Mouse (Mus musculus) hindbrain, embryonic 14.5 days (tissue): Measurements from ENCODE around the gene Veph1. TPM values are rescaled to one million over a fixed set of nuclear protein-coding genes. Genes with fewer than 3 reads are reported as not detected.

Experiments
- ATAC-seq: fragments of 200-750 bp; cut with Nextera tagmentation; 2 replicates; pipeline ENCODE4 v1.8.0; 2017; ENCODE audit warnings: moderate number of reproducible peaks, mild to moderate bottlenecking, moderate TSS enrichment, moderate library complexity; ENCODE audit not compliant: low FRiP score
- DNase-seq: peaks from one replicate; pipeline ENCODE4 v3.0.0-alpha.2; 2015; ENCODE audit warnings: low spot score
- H3K27ac ChIP-seq: fragments of 300-500 bp; sonication (generic); 2 replicates; pipeline ENCODE4 v1.5.1; 2014; ENCODE audit warnings: mild to moderate bottlenecking, moderate library complexity
- H3K27me3 ChIP-seq: fragments of 300-500 bp; sonication (generic); 2 replicates; pipeline ENCODE4 v1.6.1; 2014; ENCODE audit warnings: mild to moderate bottlenecking, low read length, mixed read lengths; ENCODE audit not compliant: control insufficient read depth, insufficient read depth
- H3K36me3 ChIP-seq: fragments of 300-500 bp; sonication (generic); replicated peaks from 2 replicates; pipeline ENCODE4 v1.6.1; 2014; ENCODE audit not compliant: control insufficient read depth, insufficient read depth
- H3K4me1 ChIP-seq: fragments of 300-500 bp; sonication (generic); replicated peaks from 2 replicates; pipeline ENCODE4 v1.6.1; 2014; ENCODE audit warnings: antibody characterized with exemption, low read length, mixed read lengths; ENCODE audit not compliant: control insufficient read depth, insufficient read depth
- H3K4me2 ChIP-seq: fragments of 300-500 bp; sonication (generic); replicated peaks from 2 replicates; pipeline ENCODE4 v1.6.1; 2014; ENCODE audit warnings: mild to moderate bottlenecking, moderate library complexity
- H3K4me3 ChIP-seq: fragments of 300-500 bp; sonication (generic); replicated peaks from 2 replicates; pipeline ENCODE4 v1.5.1; 2014; ENCODE audit warnings: mild to moderate bottlenecking, low read length
- H3K9ac ChIP-seq: fragments of 300-500 bp; sonication (generic); 2 replicates; pipeline ENCODE4 v1.6.1; 2014
- H3K9me3 ChIP-seq: fragments of 300-500 bp; sonication (generic); 2 replicates; pipeline ENCODE4 v1.6.1; 2016; ENCODE audit warnings: low read length; ENCODE audit not compliant: control insufficient read depth
- WGBS: fragments of 180-500 bp; shearing (Covaris S2); extraction: QIAGEN DNeasy Blood & Tissue Kit; methylation state at CpG from one replicate; pipeline ENCODE4 v1.1.7; 2014; 5-methylcytosine and 5-hydroxymethylcytosine counted together
- polyA plus RNA-seq: library from polyadenylated mRNA; unstranded; fragments of >200 nt; fragmentation: Nextera tagmentation; extraction: Ambion mirVana; gene quantifications from 2 replicates; pipeline ENCODE4 v1.2.1, GENCODE M21; 2014

The Veph1 gene
- polyA plus RNA-seq, 1 experiment from 2014 or later = 2.7 TPM

DNA sequence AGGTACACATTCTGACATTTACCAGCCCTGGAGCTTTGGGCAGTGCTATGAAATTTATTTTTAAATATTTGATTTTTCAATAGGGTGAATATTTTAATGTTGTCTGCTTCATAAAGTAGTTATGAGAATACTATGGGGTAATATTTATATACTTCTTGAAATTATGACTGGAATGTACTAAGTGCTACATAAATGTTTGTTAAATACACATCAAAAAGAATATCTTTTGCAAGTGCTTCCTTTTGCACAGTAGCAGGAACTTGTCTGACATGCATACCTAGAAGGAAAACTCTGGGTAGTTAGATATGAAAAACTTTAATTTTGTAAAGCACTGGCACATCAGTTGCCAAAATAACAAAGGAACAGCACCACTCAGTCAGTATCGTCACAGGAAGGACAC lies 13.9 kb upstream of the Veph1 start:
- WGBS = 92% methylated on average over 1 of the region's 1 CpGs
- Histone ChIP-seq H3K27ac (no peak overlapping the region), H3K4me1 (no peaks in the 10 kb centered on the region), H3K4me3 (no peak overlapping the region), H3K9ac (no peak overlapping the region), H3K36me3 (no peaks in the 10 kb centered on the region), H3K9me3 (no peaks in the 10 kb centered on the region), H3K27me3 (no peaks in the 10 kb centered on the region), H3K4me2 (no peak overlapping the region)
- DNase-seq (no peak), ATAC-seq (no peak)

DNA sequence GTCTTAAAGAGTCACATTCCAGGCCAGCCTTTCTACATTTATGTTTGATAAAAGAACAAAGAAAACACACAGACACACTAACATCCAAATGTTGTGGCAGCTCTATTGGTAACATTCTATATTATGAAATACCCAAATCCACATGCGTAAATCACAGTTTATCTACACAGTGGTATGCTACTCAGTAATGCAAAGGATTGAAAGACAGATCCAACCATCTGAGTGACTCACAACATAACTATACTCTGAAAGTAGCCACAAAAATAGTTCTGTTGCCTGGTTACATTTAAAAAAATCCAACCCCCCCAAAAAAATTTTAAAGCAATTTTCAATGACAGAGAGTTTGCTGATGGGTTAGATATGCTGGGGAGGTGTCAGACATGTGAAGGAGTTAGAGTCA lies 12.9 kb upstream of the Veph1 start:
- Histone ChIP-seq H3K9ac (no peak overlapping the region), H3K4me3 (no peak overlapping the region), H3K4me1 (no peaks in the 10 kb centered on the region), H3K36me3 (no peaks in the 10 kb centered on the region), H3K27ac (no peak overlapping the region), H3K27me3 (no peaks in the 10 kb centered on the region), H3K4me2 (no peak overlapping the region), H3K9me3 (no peaks in the 10 kb centered on the region)
- ATAC-seq = no peak
- DNase-seq = no peak
- WGBS = 93% methylated on average over 1 of the region's 1 CpGs

DNA sequence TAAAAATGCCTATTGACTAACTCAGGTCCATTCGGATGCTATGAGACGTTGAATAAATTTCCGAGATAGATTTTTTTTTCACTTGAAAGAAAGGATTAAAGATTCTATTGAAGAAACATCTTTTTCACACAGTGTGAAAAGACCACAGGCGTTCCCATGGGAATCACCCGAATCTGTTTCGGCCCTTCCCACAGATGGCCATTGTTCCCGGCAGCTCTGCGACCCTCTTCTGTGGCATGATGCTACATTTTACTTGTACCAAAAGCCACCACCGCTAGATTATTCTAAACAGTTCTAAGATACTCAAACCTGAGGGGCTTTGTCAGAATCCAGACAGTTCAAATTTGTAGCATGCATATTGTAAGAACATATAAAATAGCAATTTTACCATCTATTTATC lies 1.4 kb downstream of the Veph1 start:
- Histone ChIP-seq H3K4me2 (0 out of 2 replicates have a peak overlapping the region, but pooled peaks have one; percentile 7), H3K27me3 (no peaks in the 10 kb centered on the region), H3K9me3 (no peaks in the 10 kb centered on the region), H3K4me3 (no peak overlapping the region), H3K9ac (no peak overlapping the region), H3K4me1 (0 out of 2 replicates have a peak, but pooled peaks cover 4% of the 10 kb centered on the region), H3K27ac (no peak overlapping the region), H3K36me3 (no peaks in the 10 kb centered on the region)
- WGBS = 20% methylated on average over 9 of the region's 9 CpGs
- ATAC-seq (no peak), DNase-seq (peak; percentile 31)

DNA sequence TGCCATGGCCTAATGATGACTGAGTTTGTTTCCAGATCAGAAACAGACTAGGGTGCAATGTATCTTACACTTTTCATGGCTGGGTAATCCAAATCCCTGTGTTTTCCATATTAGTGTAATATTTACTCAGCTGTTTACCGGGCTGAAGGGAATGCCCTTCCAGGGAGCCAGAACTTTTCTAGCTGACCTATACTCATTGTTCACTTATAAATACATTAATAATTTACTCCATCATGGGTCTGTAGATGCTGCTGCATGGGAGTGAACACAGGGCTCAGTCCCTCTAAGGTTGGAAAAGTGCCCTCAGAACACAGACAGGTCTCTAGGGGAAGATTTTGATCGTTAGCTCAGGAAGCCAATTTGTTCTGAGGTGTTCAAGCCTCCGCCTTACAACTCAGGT lies 1.9 kb downstream of the Veph1 start:
- no peak overlapping the region for H3K4me2 ChIP-seq
- no peaks in the 10 kb centered on the region for H3K36me3 ChIP-seq
- H3K4me3 ChIP-seq = no peak overlapping the region
- H3K9ac ChIP-seq = no peak overlapping the region
- DNase-seq (no peak), ATAC-seq (no peak)
- no peaks in the 10 kb centered on the region for H3K27me3 ChIP-seq
- H3K4me1 ChIP-seq = 0 out of 2 replicates have a peak, but pooled peaks cover 4% of the 10 kb centered on the region
- no peaks in the 10 kb centered on the region for H3K9me3 ChIP-seq
- H3K27ac ChIP-seq = no peak overlapping the region
- 55% methylated on average over 3 of the region's 3 CpGs for WGBS

DNA sequence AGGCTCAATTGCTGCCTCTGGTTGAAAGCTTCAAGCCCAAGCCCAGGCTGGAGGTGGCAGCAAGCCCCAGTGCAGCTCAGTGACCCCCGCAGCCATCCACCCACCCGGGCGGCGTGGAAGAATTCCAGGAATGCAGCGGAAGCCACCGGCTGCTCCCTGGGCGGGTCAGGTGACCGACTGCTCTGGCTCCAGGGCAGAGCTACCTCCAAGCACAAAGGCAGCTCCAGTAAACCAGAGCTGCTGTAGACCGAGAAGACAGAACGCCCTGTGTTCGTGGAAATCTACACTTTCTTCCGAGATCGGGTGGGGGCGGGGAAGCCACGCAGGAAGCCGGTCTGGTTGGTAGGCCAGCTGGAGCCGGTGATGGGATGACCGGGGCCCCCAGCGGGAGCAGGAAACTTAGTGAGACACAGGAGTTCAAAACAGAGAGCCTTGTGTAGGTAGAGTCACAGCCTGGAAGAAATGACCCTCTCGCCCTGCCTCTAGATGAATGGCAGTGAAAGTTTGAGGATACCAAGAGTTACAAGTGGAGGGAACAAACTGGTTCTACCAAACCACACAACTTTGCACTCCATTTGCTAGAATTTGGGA lies 4.2 kb downstream of the Veph1 start:
- WGBS = 12% methylated on average over 20 of the region's 20 CpGs
- ATAC-seq (peak; percentile 70), DNase-seq (no peak)
- H3K9me3 ChIP-seq = no peaks in the 10 kb centered on the region
- H3K9ac ChIP-seq = peak overlapping the region; percentile 32; the same call in 1 of the 2 replicates
- H3K27me3 ChIP-seq = no peaks in the 10 kb centered on the region
- 0 out of 2 replicates have a peak, but pooled peaks cover 4% of the 10 kb centered on the region for H3K4me1 ChIP-seq
- no peaks in the 10 kb centered on the region for H3K36me3 ChIP-seq
- peak overlapping the region; percentile 8 for H3K4me3 ChIP-seq
- H3K4me2 ChIP-seq = peak overlapping the region; percentile 39
- H3K27ac ChIP-seq = no peak overlapping the region

DNA sequence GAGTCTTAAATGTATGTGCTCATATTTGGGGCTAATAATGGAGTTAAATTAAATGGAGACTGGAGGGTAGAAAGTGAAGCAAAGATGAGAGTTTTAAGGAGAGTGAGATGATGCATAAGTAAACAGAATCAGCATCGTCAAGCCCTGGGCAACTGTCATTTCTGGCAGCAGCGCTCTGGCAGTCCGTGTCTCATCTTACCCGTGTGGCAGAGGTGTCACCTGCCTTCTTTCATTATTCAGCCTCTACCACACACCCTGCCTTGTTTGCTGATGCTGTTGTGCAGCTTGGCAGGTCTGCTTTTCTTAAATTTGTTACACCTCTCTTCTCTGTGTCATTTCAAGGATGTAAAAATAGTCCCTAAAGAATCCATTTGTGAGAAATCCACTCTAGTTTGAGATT lies 33.4 kb downstream of the Veph1 start:
- no peak overlapping the region for H3K4me3 ChIP-seq
- H3K36me3 ChIP-seq = no peaks in the 10 kb centered on the region
- H3K4me2 ChIP-seq = no peak overlapping the region
- no peaks in the 10 kb centered on the region for H3K4me1 ChIP-seq
- H3K9me3 ChIP-seq = no peaks in the 10 kb centered on the region
- DNase-seq (no peak), ATAC-seq (no peak)
- no peak overlapping the region for H3K27ac ChIP-seq
- 86% methylated on average over 4 of the region's 4 CpGs for WGBS
- no peaks in the 10 kb centered on the region for H3K27me3 ChIP-seq
- no peak overlapping the region for H3K9ac ChIP-seq

DNA sequence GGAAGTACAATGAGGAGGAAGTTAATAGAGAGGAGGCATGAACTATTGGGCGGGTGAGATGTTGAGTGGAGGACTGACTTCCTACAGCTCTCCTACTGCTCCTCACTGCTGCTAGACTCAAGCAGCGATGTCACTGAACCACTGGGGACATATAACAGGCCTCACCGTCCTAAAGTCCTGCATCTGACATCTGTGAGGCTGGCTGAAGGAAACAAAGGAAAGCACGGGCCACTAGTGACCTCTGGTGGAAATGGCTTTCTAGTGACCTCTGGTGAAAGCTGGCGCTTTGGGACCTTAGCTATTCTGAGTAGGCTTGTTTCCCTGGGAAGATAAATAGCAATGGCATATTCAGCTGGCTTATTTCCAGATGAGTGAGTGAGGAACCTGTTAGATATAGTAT lies 34.3 kb downstream of the Veph1 start:
- Histone ChIP-seq H3K9ac (no peak overlapping the region), H3K4me3 (no peak overlapping the region), H3K4me1 (no peaks in the 10 kb centered on the region), H3K36me3 (no peaks in the 10 kb centered on the region), H3K9me3 (no peaks in the 10 kb centered on the region), H3K27ac (no peak overlapping the region), H3K27me3 (no peaks in the 10 kb centered on the region), H3K4me2 (no peak overlapping the region)
- ATAC-seq (no peak), DNase-seq (peak; percentile 13)
- WGBS = 41% methylated on average over 5 of the region's 5 CpGs

DNA sequence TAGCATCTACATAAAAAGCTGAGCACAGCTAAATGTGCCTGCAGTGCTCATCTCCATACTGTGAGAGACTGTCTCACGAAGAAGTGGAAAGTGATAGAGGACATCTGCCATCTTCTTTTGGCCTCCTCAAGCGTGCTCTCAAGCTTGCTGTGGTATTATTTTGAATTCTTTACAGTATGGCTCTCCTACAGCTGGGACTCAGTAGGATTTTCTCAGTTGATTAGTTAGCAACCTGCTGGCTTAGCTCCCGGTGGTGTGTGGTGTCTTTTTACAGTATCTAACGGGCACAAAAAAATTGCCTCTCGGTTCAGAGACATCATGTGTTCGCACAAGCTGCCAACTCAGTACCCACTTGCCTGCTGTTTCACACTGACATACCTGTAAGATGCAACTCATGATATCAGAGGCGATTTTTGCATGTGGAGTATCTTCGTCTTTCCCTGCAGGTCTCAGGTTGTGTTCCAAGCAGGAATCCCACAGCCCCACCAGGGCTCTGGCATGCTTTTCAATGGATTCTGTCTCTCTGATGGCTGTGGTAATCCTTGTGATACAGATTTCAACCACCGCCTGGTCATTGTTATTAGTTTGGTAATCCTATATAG lies 42.0 kb downstream of the Veph1 start:
- Histone ChIP-seq H3K9ac (no peak overlapping the region), H3K27ac (no peak overlapping the region), H3K36me3 (no peaks in the 10 kb centered on the region), H3K4me1 (no peaks in the 10 kb centered on the region), H3K27me3 (no peaks in the 10 kb centered on the region), H3K9me3 (no peaks in the 10 kb centered on the region), H3K4me2 (no peak overlapping the region), H3K4me3 (no peak overlapping the region)
- DNase-seq (no peak), ATAC-seq (peak; percentile 27; the same call in 1 of the 2 replicates)
- 82% methylated on average over 9 of the region's 9 CpGs for WGBS

DNA sequence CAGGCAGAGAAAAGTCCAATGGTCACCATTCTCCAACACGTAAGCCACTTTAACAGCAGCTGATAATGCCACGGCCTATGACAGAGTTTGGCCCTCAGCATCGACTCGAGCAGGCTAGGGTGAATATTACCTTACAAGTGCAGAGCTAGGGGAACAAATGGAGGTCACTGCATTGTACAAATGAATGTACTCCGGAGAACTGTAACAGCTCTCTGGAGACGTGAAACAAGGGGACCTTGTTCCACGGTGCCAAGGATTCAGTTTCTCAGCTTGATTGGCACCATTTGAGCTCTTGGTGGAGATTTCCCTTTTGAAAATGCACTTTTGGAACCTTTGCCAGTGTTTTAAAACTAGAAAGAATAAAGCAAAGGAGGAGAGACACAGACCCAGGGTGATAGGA lies 44.8 kb downstream of the Veph1 start:
- H3K4me1 ChIP-seq = no peaks in the 10 kb centered on the region
- H3K27ac ChIP-seq = no peak overlapping the region
- WGBS = 69% methylated on average over 7 of the region's 7 CpGs
- no peak overlapping the region for H3K9ac ChIP-seq
- H3K9me3 ChIP-seq = no peaks in the 10 kb centered on the region
- no peak; the same call in 1 of the 2 replicates for ATAC-seq
- no peak for DNase-seq
- no peaks in the 10 kb centered on the region for H3K27me3 ChIP-seq
- H3K4me3 ChIP-seq = no peak overlapping the region
- H3K4me2 ChIP-seq = no peak overlapping the region
- no peaks in the 10 kb centered on the region for H3K36me3 ChIP-seq
